Mouse (Mus musculus): ENCODE results near the gene Irf7. TPM values are rescaled to one million over a fixed set of nuclear protein-coding genes. Genes with fewer than 3 reads are reported as not detected.
"Not testable (repeated sequence)": the region's sequence is repeated elsewhere in the genome, so short reads cannot be mapped to it uniquely, and the experiment has no call there.

The Irf7 gene
- polyA plus RNA-seq, 1 experiment from 2014 or later, result 6.0 TPM

DNA sequence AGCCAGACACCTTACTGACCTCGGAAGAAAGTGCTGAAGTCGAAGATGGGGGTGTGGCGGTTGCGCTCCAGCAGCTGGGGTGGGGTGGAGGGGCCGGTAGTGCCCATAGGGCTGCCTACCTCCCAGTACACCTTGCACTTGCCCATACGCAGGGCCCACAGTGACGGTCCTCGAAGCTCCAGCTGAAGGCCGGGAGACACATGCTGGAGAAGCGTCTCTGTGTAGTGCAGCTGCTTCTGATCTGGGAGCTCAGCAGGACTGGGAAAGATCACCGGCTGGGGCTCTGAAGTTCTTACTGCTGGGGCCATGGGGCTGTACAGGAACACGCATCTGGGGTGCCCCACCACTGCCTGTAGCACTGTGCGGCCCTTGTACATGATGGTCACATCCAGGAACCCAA is 2.6 kb downstream of the Irf7 start:
- Histone ChIP-seq H3K4me2 (replicated peaks; ENCODE audit: low read depth, low read length) (no peak overlapping the region), H3K27me3 (ENCODE audit: insufficient read depth, low read length) (no peaks in the 10 kb centered on the region), H3K27ac (ENCODE audit: low read length) (no peak overlapping the region), H3K4me3 (ENCODE audit: low read length) (no peak overlapping the region), H3K9me3 (ENCODE audit: low read length) (no peaks in the 10 kb centered on the region), H3K36me3 (ENCODE audit: insufficient read depth, low read length) (peaks cover 57% of the 10 kb centered on the region), H3K4me1 (ENCODE audit: insufficient read depth, low read length) (peaks cover 14% of the 10 kb centered on the region), H3K9ac (replicated peaks; ENCODE audit: low read length) (no peak overlapping the region)
- no peak for ATAC-seq (ENCODE audit: low FRiP score, low TSS enrichment)
- WGBS, result 89% methylated on average over 13 of the region's 13 CpGs

DNA sequence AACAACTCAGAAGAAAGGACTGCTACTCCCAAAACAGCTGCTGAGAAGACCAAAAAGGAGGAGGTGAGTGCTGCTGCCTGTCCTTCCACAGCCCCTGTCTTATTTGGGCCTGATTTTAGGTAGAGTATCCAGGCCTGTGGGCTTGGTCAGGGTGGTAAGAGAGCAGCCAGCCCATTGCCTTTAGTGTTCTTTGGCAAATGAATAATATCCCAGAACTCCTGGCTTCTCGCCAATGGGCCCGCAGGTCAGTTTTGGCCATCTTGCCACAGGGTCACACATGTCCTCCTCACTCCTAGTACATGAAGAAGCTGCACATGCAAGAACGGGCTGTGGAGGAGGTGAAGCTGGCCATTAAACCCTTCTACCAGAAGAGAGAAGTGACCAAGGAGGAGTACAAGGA is 4.8 kb downstream of the Irf7 start:
- 96% methylated on average over 3 of the region's 3 CpGs for WGBS

DNA sequence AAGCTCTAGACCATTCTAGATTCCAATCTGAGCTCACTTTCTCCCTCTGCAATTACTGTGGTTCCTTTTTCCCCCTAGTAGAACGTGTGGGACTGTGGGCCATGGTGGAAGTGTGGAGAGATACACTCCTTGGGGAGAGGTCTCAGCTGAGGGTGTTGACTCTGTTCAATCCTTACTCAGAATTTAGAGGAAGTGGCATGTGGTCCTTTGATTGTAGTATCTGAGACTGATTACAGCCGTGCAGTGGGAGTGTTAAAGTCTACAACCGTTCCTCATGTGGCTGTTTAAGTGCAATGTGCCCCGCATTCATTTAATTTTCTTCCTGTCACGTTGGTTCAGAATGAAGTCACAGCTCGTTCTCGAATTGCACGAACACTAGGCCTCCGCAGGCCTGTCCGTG is 10.1 kb downstream of the Irf7 start:
- H3K36me3 ChIP-seq (ENCODE audit: insufficient read depth, low read length), result peaks cover 80% of the 10 kb centered on the region
- no peak for ATAC-seq (ENCODE audit: low FRiP score, low TSS enrichment)
- no peaks in the 10 kb centered on the region for H3K27me3 ChIP-seq (ENCODE audit: insufficient read depth, low read length)
- 91% methylated on average over 10 of the region's 10 CpGs for WGBS
- no peaks in the 10 kb centered on the region for H3K4me1 ChIP-seq (ENCODE audit: insufficient read depth, low read length)
- no peak overlapping the region for H3K4me3 ChIP-seq (ENCODE audit: low read length)
- H3K4me2 ChIP-seq (replicated peaks; ENCODE audit: low read depth, low read length), result no peak overlapping the region
- H3K9ac ChIP-seq (replicated peaks; ENCODE audit: low read length), result no peak overlapping the region
- no peaks in the 10 kb centered on the region for H3K9me3 ChIP-seq (ENCODE audit: low read length)
- no peak overlapping the region for H3K27ac ChIP-seq (ENCODE audit: low read length)

More for the DNA sequence above, 4.8 kb downstream of the Irf7 start:
- H3K4me2 ChIP-seq (replicated peaks; ENCODE audit: low read depth, low read length), result no peak overlapping the region
- H3K27ac ChIP-seq (ENCODE audit: low read length), result no peak overlapping the region
- H3K9me3 ChIP-seq (ENCODE audit: low read length), result no peaks in the 10 kb centered on the region
- H3K27me3 ChIP-seq (ENCODE audit: insufficient read depth, low read length), result no peaks in the 10 kb centered on the region
- no peak for ATAC-seq (ENCODE audit: low FRiP score, low TSS enrichment)
- no peak overlapping the region for H3K4me3 ChIP-seq (ENCODE audit: low read length)
- no peak overlapping the region for H3K9ac ChIP-seq (replicated peaks; ENCODE audit: low read length)
- peaks cover 78% of the 10 kb centered on the region for H3K36me3 ChIP-seq (ENCODE audit: insufficient read depth, low read length)
- peaks cover 12% of the 10 kb centered on the region for H3K4me1 ChIP-seq (ENCODE audit: insufficient read depth, low read length)

DNA sequence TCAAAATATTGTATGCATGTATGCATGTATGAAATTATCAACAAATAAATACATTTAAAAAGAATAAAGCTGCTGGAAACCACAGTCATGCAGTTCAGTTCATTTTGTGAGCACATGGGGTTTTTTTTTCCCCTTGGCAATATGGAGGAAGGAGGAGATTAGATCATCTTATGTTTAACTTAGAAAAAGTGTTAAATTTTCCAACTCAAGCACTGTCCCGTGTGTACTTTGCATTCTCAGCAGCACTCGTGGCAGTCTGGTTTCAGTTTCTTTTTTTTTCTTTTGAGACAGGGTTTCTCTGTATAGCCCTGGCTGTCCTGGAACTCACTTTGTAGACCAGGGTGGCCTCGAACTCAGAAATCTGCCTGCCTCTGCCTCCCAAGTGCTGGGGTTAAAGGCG is 15.8 kb downstream of the Irf7 start:
- ATAC-seq (ENCODE audit: low FRiP score, low TSS enrichment); H3K27ac ChIP-seq (ENCODE audit: low read length); H3K9me3 ChIP-seq (ENCODE audit: low read length); H3K9ac ChIP-seq (replicated peaks; ENCODE audit: low read length); H3K4me1 ChIP-seq (ENCODE audit: insufficient read depth, low read length); H3K4me2 ChIP-seq (replicated peaks; ENCODE audit: low read depth, low read length); H3K4me3 ChIP-seq (ENCODE audit: low read length); H3K27me3 ChIP-seq (ENCODE audit: insufficient read depth, low read length): not testable (repeated sequence)
- H3K36me3 ChIP-seq (ENCODE audit: insufficient read depth, low read length), result peaks cover 66% of the 10 kb centered on the region
- 90% methylated on average over 4 of the region's 4 CpGs for WGBS

DNA sequence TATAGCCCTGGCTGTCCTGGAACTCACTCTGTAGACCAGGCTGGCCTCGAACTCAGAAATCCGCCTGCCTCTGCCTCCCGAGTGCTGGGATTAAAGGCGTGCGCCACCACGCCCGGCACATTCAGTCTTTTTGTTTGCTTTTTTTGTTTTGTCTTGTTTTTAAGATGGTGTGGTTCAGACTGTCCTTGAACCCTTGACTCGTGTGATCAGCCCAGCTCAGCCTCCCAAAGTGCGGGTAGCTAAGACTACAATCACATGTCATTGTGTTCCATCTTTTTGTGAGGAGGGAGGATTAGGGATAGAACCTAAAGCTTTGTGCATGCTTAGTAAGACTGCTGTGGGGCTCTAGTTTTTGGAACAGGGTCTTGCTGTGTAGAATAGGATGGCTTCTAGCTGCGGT is 34.7 kb downstream of the Irf7 start:
- no peaks in the 10 kb centered on the region for H3K27me3 ChIP-seq (ENCODE audit: insufficient read depth, low read length)
- H3K4me1 ChIP-seq (ENCODE audit: insufficient read depth, low read length), result peaks cover 20% of the 10 kb centered on the region
- no peaks in the 10 kb centered on the region for H3K9me3 ChIP-seq (ENCODE audit: low read length)
- H3K4me2 ChIP-seq (replicated peaks; ENCODE audit: low read depth, low read length), result no peak overlapping the region
- H3K36me3 ChIP-seq (ENCODE audit: insufficient read depth, low read length), result peaks cover 29% of the 10 kb centered on the region
- no peak overlapping the region for H3K9ac ChIP-seq (replicated peaks; ENCODE audit: low read length)
- H3K4me3 ChIP-seq (ENCODE audit: low read length), result no peak overlapping the region
- no peak for ATAC-seq (ENCODE audit: low FRiP score, low TSS enrichment)
- 98% methylated on average over 9 of the region's 10 CpGs for whole genome bisulfite sequencing
- no peak overlapping the region for H3K27ac ChIP-seq (ENCODE audit: low read length)

DNA sequence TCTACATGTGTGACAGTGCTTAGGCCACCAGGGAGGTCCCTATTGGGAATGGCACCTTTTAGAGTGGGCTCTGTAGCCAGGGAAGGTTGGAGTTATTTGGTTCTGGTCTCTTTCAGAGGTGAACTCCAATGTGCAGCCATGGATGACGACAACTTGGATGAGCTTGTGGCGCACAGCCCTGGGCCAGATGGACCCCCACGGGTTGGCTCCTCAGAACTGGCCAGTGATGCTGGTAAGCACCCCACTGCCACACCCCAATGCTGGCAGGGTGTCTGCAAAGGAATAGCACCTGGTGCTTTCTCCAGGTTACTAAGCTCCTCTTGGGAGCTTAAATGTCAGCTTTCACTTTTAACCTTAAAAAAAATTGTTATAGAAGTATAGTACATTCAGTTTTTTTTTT is 35.2 kb downstream of the Irf7 start:
- peaks cover 29% of the 10 kb centered on the region for H3K36me3 ChIP-seq (ENCODE audit: insufficient read depth, low read length)
- no peak overlapping the region for H3K27ac ChIP-seq (ENCODE audit: low read length)
- no peak overlapping the region for H3K4me2 ChIP-seq (replicated peaks; ENCODE audit: low read depth, low read length)
- 88% methylated on average over 3 of the region's 3 CpGs for WGBS
- no peaks in the 10 kb centered on the region for H3K27me3 ChIP-seq (ENCODE audit: insufficient read depth, low read length)
- no peak for ATAC-seq (ENCODE audit: low FRiP score, low TSS enrichment)
- H3K4me1 ChIP-seq (ENCODE audit: insufficient read depth, low read length), result peaks cover 20% of the 10 kb centered on the region
- no peak overlapping the region for H3K9ac ChIP-seq (replicated peaks; ENCODE audit: low read length)
- no peak overlapping the region for H3K4me3 ChIP-seq (ENCODE audit: low read length)
- no peaks in the 10 kb centered on the region for H3K9me3 ChIP-seq (ENCODE audit: low read length)

DNA sequence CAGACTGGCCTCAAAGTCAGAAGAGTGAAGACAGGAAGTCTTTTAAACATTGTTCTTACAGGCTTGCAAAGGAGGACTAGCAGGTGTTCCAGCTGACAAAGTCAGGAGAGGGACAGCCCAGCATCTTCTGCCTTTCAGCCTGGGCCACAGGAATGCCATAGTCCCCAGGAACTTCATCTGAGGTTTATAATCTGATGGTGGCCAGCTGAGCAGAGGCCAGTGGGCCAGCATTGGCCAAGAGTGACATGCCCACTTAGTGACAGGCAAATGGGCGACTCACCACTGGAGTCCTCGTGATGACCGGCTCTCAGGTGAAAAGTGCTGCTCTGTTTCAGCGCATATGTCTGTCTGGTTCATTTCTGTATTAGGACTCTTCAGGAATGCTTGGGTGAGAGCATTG is 35.7 kb downstream of the Irf7 start:
- 90% methylated on average over 4 of the region's 4 CpGs for WGBS
- H3K4me3 ChIP-seq (ENCODE audit: low read length), result no peak overlapping the region
- H3K9ac ChIP-seq (replicated peaks; ENCODE audit: low read length), result 0 out of 2 replicates have a peak overlapping the region, but pooled peaks have one; percentile 92
- ATAC-seq (ENCODE audit: low FRiP score, low TSS enrichment), result no peak
- peaks cover 29% of the 10 kb centered on the region for H3K36me3 ChIP-seq (ENCODE audit: insufficient read depth, low read length)
- no peaks in the 10 kb centered on the region for H3K9me3 ChIP-seq (ENCODE audit: low read length)
- H3K4me1 ChIP-seq (ENCODE audit: insufficient read depth, low read length), result peaks cover 20% of the 10 kb centered on the region
- H3K27ac ChIP-seq (ENCODE audit: low read length), result no peak overlapping the region
- H3K27me3 ChIP-seq (ENCODE audit: insufficient read depth, low read length), result no peaks in the 10 kb centered on the region
- no peak overlapping the region for H3K4me2 ChIP-seq (replicated peaks; ENCODE audit: low read depth, low read length)

DNA sequence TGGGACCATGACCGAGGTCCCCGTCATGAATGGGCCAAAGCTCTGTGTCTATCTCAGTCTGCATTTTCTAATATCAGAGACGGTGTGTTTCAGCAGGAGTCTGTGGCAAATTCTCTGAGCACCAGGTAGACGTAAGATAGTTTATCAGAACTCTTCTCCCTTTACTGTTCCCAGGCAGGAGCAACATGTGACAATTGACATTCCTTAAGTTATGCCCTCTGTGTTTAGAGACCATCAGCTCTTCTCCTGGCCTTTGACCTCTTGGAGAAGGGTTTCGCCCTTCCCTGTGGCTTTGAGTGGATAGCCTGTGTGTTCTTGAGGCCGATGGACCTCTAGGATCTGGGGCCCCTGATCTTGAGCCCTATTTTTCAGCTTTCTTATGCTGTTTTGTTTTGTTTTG is 36.6 kb downstream of the Irf7 start:
- H3K4me1 ChIP-seq (ENCODE audit: insufficient read depth, low read length), result peaks cover 20% of the 10 kb centered on the region
- WGBS, result 52% methylated on average over 6 of the region's 6 CpGs
- peak overlapping the region; percentile 92 for H3K9ac ChIP-seq (replicated peaks; ENCODE audit: low read length)
- H3K9me3 ChIP-seq (ENCODE audit: low read length), result no peaks in the 10 kb centered on the region
- ATAC-seq (ENCODE audit: low FRiP score, low TSS enrichment), result no peak
- no peaks in the 10 kb centered on the region for H3K27me3 ChIP-seq (ENCODE audit: insufficient read depth, low read length)
- H3K36me3 ChIP-seq (ENCODE audit: insufficient read depth, low read length), result peaks cover 20% of the 10 kb centered on the region
- H3K4me2 ChIP-seq (replicated peaks; ENCODE audit: low read depth, low read length), result peak overlapping the region; percentile 96
- H3K27ac ChIP-seq (ENCODE audit: low read length), result no peak overlapping the region
- peak overlapping the region; percentile 99 for H3K4me3 ChIP-seq (ENCODE audit: low read length)

DNA sequence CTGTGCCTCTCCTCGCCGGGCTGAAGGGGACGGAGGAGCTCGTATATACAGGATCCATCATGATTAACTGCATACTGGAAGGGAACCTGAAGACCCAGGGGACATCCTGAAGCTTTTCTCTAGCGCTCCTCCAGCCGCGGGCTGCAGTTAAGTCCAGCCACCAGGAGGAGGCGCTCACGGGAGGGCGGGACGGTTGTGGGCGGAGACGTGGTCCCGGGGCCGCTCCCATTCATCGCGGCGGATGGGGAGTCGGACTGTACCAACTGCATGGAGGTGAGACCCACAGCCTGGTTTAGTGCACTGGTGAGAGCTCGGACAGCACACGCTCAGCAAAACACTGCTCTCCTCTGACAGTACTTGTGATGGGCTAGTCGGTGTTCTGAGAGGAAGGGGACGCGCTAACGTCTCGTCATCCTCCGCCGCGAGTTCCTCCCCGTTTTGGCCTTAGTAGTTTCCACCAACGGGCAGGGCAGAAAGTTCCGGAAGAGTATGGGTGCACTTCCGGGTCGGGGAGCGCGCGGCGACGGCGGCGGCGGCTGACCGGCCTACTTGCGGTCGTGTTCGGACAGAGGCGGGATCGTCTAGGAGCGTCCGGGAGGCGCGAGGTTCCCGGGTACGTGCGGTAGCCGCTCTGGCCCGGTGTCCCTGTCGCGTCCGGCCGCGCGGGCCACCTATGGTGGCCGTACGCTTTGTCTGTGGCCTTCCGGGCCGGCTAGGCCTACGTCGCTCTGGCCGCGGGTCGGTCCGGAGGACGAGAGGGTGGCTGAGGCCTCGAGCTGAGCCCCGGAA is 37.8 kb downstream of the Irf7 start, which contains the start of gene Phrf1:
Phrf1 (plus strand) TSS at position 506 of the 789 bp plus-strand sequence.
- WGBS, result under 1% methylated on average over 74 of the region's 76 CpGs
- Histone ChIP-seq H3K4me1 (ENCODE audit: insufficient read depth, low read length) (peaks cover 20% of the 10 kb centered on the region), H3K9ac (replicated peaks; ENCODE audit: low read length) (peak within 1 kb of the TSS; percentile 92), H3K4me3 (ENCODE audit: low read length) (peak within 1 kb of the TSS; percentile 99), H3K27me3 (ENCODE audit: insufficient read depth, low read length) (no peaks in the 10 kb centered on the region), H3K36me3 (ENCODE audit: insufficient read depth, low read length) (peaks cover 10% of the 10 kb centered on the region), H3K9me3 (ENCODE audit: low read length) (no peaks in the 10 kb centered on the region), H3K4me2 (replicated peaks; ENCODE audit: low read depth, low read length) (peak within 1 kb of the TSS; percentile 96), H3K27ac (ENCODE audit: low read length) (peak within 1 kb of the TSS; percentile 90)
- peak; percentile 94 for ATAC-seq (ENCODE audit: low FRiP score, low TSS enrichment)

DNA sequence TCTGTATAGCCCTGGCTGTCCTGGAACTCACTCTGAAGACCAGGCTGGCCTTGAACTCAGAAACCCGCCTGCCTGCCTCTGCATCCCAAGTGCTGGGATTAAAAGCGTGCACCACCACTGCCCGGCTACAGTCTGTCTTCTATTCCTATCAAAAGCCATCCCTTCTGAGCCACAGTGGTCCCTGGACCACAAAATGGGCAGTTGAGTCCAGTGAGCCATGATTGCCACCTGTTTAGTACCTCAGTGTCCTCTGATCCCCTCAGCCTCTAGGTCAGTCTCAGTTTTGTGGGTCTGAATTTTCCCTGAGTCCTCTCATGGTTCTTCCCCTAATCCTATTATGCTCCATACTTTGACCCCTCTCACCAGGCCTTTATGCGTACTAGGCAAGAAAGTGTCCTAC is 38.5 kb downstream of the Irf7 start:
- WGBS, result 80% methylated on average over 4 of the region's 4 CpGs
- H3K4me2 ChIP-seq (replicated peaks; ENCODE audit: low read depth, low read length), result no peak overlapping the region
- no peak overlapping the region for H3K27ac ChIP-seq (ENCODE audit: low read length)
- H3K36me3 ChIP-seq (ENCODE audit: insufficient read depth, low read length), result peaks cover 3% of the 10 kb centered on the region
- H3K4me3 ChIP-seq (ENCODE audit: low read length), result no peak overlapping the region
- H3K27me3 ChIP-seq (ENCODE audit: insufficient read depth, low read length), result no peaks in the 10 kb centered on the region
- H3K9ac ChIP-seq (replicated peaks; ENCODE audit: low read length), result peak overlapping the region; percentile 92; the same call in 1 of the 2 replicates
- H3K9me3 ChIP-seq (ENCODE audit: low read length), result no peaks in the 10 kb centered on the region
- ATAC-seq (ENCODE audit: low FRiP score, low TSS enrichment), result no peak; the same call in 1 of the 2 replicates
- peaks cover 23% of the 10 kb centered on the region for H3K4me1 ChIP-seq (ENCODE audit: insufficient read depth, low read length)
